In genomic region chr12:84362872-84363271, GRCm38 (mm10) we compare ENCODE assay signal across 7 mouse cellular contexts. TPM values are rescaled to one million over a fixed set of nuclear protein-coding genes. Genes with fewer than 3 reads are reported as not detected.
DNase-seq lines count a peak whose midpoint lies in the region; ATAC-seq and TF ChIP-seq lines count a peak whose summit lies in the region.

No protein-coding gene starts in this region.

- TF ChIP-seq POLR2A in embryonic fibroblast, embryonic 13.5 days (IDR thresholded peaks at IDR 0.05; ENCODE audit: low read depth, low read length) = no peak

- TF ChIP-seq CTCF in lung, embryonic 14.5 days (IDR thresholded peaks at IDR 0.05; ENCODE audit: low read depth) = no peak
- TF ChIP-seq CTCF in embryonic fibroblast, embryonic 13.5 days (IDR thresholded peaks at IDR 0.05; ENCODE audit: borderline replicate concordance, insufficient read depth, low read length) = no peak

- no peak for ATAC-seq in lung, embryonic 14.5 days (ENCODE audit: insufficient read depth)
- no peak for ATAC-seq in limb, embryonic 11.5 days (ENCODE audit: insufficient number of reproducible peaks, low FRiP score, low TSS enrichment, low read depth)
- no peak for ATAC-seq in stomach, embryonic 14.5 days (ENCODE audit: insufficient number of reproducible peaks, insufficient read depth, low FRiP score, low read depth)

- H3K36me3 ChIP-seq in lung, embryonic 14.5 days (ENCODE audit: insufficient read depth) = peaks cover 11% of the 10 kb centered on the region
- H3K36me3 ChIP-seq in limb, embryonic 11.5 days (ENCODE audit: control insufficient read depth, insufficient read depth, low read length) = no peaks in the 10 kb centered on the region; the same call in 1 of the 2 replicates
- H3K36me3 ChIP-seq in stomach, embryonic 14.5 days (ENCODE audit: control insufficient read depth, insufficient read depth, low read length) = peaks cover 8% of the 10 kb centered on the region

- no peak for DNase-seq in lung, embryonic 14.5 days
- no peak for DNase-seq in lung, postnatal 4 days
- no peak for DNase-seq in limb, embryonic 11.5 days (ENCODE audit: low spot score)
- DNase-seq in layer of hippocampus, postnatal 36 days = no peak
- no peak for DNase-seq in cerebellum, postnatal 25 days

- peak overlapping the region; percentile 80 for H3K4me2 ChIP-seq in lung, embryonic 14.5 days
- H3K4me2 ChIP-seq in limb, embryonic 11.5 days (ENCODE audit: low read depth, severe bottlenecking) = peak overlapping the region; percentile 87
- H3K4me2 ChIP-seq in stomach, embryonic 14.5 days (replicated peaks; ENCODE audit: low read depth, low read length) = peak overlapping the region; percentile 84

- no peak overlapping the region for H3K27ac ChIP-seq in lung, embryonic 14.5 days (ENCODE audit: low read depth)
- no peak overlapping the region for H3K27ac ChIP-seq in embryonic fibroblast, embryonic 13.5 days (ENCODE audit: insufficient read depth, low read length)
- no peak overlapping the region for H3K27ac ChIP-seq in limb, embryonic 11.5 days (replicated peaks; ENCODE audit: low read depth, low read length)
- no peak overlapping the region for H3K27ac ChIP-seq in stomach, embryonic 14.5 days (ENCODE audit: low read length)

- H3K4me1 ChIP-seq in lung, embryonic 14.5 days (ENCODE audit: insufficient read depth) = peaks cover 11% of the 10 kb centered on the region
- peaks cover 3% of the 10 kb centered on the region; the same call in 1 of the 2 replicates for H3K4me1 ChIP-seq in embryonic fibroblast, embryonic 13.5 days (ENCODE audit: control insufficient read depth, insufficient read depth, low read length)
- H3K4me1 ChIP-seq in limb, embryonic 11.5 days (ENCODE audit: control insufficient read depth, insufficient read depth, low read length) = peaks cover 5% of the 10 kb centered on the region; the same call in 1 of the 2 replicates
- peaks cover 9% of the 10 kb centered on the region for H3K4me1 ChIP-seq in stomach, embryonic 14.5 days (ENCODE audit: control insufficient read depth, insufficient read depth, low read length)

- no peaks in the 10 kb centered on the region for H3K27me3 ChIP-seq in lung, embryonic 14.5 days (ENCODE audit: insufficient read depth, low read length)
- H3K27me3 ChIP-seq in limb, embryonic 11.5 days (ENCODE audit: control insufficient read depth, insufficient read depth, low read length) = no peaks in the 10 kb centered on the region
- H3K27me3 ChIP-seq in stomach, embryonic 14.5 days (ENCODE audit: control insufficient read depth, insufficient read depth, low read length) = no peaks in the 10 kb centered on the region

- WGBS in lung, embryonic 14.5 days = 21% methylated on average over 2 of the region's 2 CpGs
- 52% methylated on average over 2 of the region's 2 CpGs for WGBS in limb, embryonic 11.5 days
- WGBS in stomach, embryonic 14.5 days = 33% methylated on average over 2 of the region's 2 CpGs

- H3K4me3 ChIP-seq in lung, embryonic 14.5 days (ENCODE audit: low read depth, low read length) = peak overlapping the region; percentile 96
- 0 out of 2 replicates have a peak overlapping the region, but pooled peaks have one; percentile 99 for H3K4me3 ChIP-seq in embryonic fibroblast, embryonic 13.5 days (ENCODE audit: insufficient read depth, low read length)
- H3K4me3 ChIP-seq in limb, embryonic 11.5 days (ENCODE audit: low read depth, low read length) = peak overlapping the region; percentile 77
- H3K4me3 ChIP-seq in stomach, embryonic 14.5 days (ENCODE audit: low read depth, low read length) = peak overlapping the region; percentile 99

- no peaks in the 10 kb centered on the region for H3K9me3 ChIP-seq in lung, embryonic 14.5 days (ENCODE audit: low read depth, low read length)
- H3K9me3 ChIP-seq in limb, embryonic 11.5 days (ENCODE audit: control insufficient read depth, low read length) = no peaks in the 10 kb centered on the region
- H3K9me3 ChIP-seq in stomach, embryonic 14.5 days (ENCODE audit: control insufficient read depth, low read depth, low read length) = no peaks in the 10 kb centered on the region

- 0 out of 2 replicates have a peak overlapping the region, but pooled peaks have one; percentile 86 for H3K9ac ChIP-seq in lung, embryonic 14.5 days
- peak overlapping the region; percentile 34; the same call in 1 of the 2 replicates for H3K9ac ChIP-seq in limb, embryonic 11.5 days (ENCODE audit: low read length)
- H3K9ac ChIP-seq in stomach, embryonic 14.5 days (replicated peaks; ENCODE audit: low read depth, low read length) = no peak overlapping the region

RNA-seq across cellular contexts. Expression of gene Fam161b, which starts 1.2 kb away (rescaled TPM):
- 3.0 and 3.5 TPM in 2 replicates for polyA plus RNA-seq in lung, embryonic 14.5 days (2014; fragmentation: Nextera tagmentation; extraction: Ambion mirVana)
- polyA plus RNA-seq in embryonic fibroblast, embryonic 13.5 days (2011; ENCODE audit: insufficient read length, low read depth, missing spikeins) = 0.61 and 0.94 TPM in 2 replicates
- 3.3 and 4.0 TPM in 2 replicates for polyA plus RNA-seq in limb, embryonic 11.5 days (2014; fragmentation: Nextera tagmentation; extraction: Ambion mirVana)
- 2.7 and 3.4 TPM in 2 replicates for polyA plus RNA-seq in stomach, embryonic 14.5 days (2014; fragmentation: Nextera tagmentation; extraction: Ambion mirVana)
- 10 to 100 TPM; 11.1 to 12.1 TPM for total RNA-seq in layer of hippocampus, postnatal 36 days (2021)

RNA-seq across cellular contexts. Expression of gene Coq6, which starts 1.4 kb away (rescaled TPM):
- 45.8 and 51.1 TPM in 2 replicates for polyA plus RNA-seq in lung, embryonic 14.5 days (2014; fragmentation: Nextera tagmentation; extraction: Ambion mirVana)
- 18.7 and 21.9 TPM in 2 replicates for polyA plus RNA-seq in embryonic fibroblast, embryonic 13.5 days (2011; ENCODE audit: insufficient read length, low read depth, missing spikeins)
- polyA plus RNA-seq in limb, embryonic 11.5 days (2014; fragmentation: Nextera tagmentation; extraction: Ambion mirVana) = 40.5 and 46.0 TPM in 2 replicates
- 52.6 and 52.7 TPM in 2 replicates for polyA plus RNA-seq in stomach, embryonic 14.5 days (2014; fragmentation: Nextera tagmentation; extraction: Ambion mirVana)
- 10 to 100 TPM; 24.6 to 25.3 TPM for total RNA-seq in layer of hippocampus, postnatal 36 days (2021)

RNA-seq across cellular contexts. Expression of gene Entpd5, which starts 46.0 kb away (rescaled TPM):
- 15.4 and 18.0 TPM in 2 replicates for polyA plus RNA-seq in lung, embryonic 14.5 days (2014; fragmentation: Nextera tagmentation; extraction: Ambion mirVana)
- polyA plus RNA-seq in embryonic fibroblast, embryonic 13.5 days (2011; ENCODE audit: insufficient read length, low read depth, missing spikeins) = 13.7 and 14.6 TPM in 2 replicates
- 8.6 and 9.7 TPM in 2 replicates for polyA plus RNA-seq in limb, embryonic 11.5 days (2014; fragmentation: Nextera tagmentation; extraction: Ambion mirVana)
- polyA plus RNA-seq in stomach, embryonic 14.5 days (2014; fragmentation: Nextera tagmentation; extraction: Ambion mirVana) = 15.0 and 15.8 TPM in 2 replicates
- total RNA-seq in layer of hippocampus, postnatal 36 days (2021) = 10 to 100 TPM; 22.9 to 25.2 TPM

RNA-seq across cellular contexts. Expression of gene Bbof1, which starts 46.0 kb away (rescaled TPM):
- polyA plus RNA-seq in lung, embryonic 14.5 days (2014; fragmentation: Nextera tagmentation; extraction: Ambion mirVana) = 0.96 and 1.5 TPM in 2 replicates
- polyA plus RNA-seq in embryonic fibroblast, embryonic 13.5 days (2011; ENCODE audit: insufficient read length, low read depth, missing spikeins) = 0.22 and 0.95 TPM in 2 replicates
- polyA plus RNA-seq in limb, embryonic 11.5 days (2014; fragmentation: Nextera tagmentation; extraction: Ambion mirVana) = 0.48 and 0.61 TPM in 2 replicates
- polyA plus RNA-seq in stomach, embryonic 14.5 days (2014; fragmentation: Nextera tagmentation; extraction: Ambion mirVana) = 1.00 and 1.5 TPM in 2 replicates
- 10 to 100 TPM; 12.4 to 12.5 TPM for total RNA-seq in layer of hippocampus, postnatal 36 days (2021)

RNA-seq across cellular contexts. Expression of gene Zfp410, which starts 46.2 kb away (rescaled TPM):
- polyA plus RNA-seq in lung, embryonic 14.5 days (2014; fragmentation: Nextera tagmentation; extraction: Ambion mirVana) = 81.3 and 82.7 TPM in 2 replicates
- polyA plus RNA-seq in embryonic fibroblast, embryonic 13.5 days (2011; ENCODE audit: insufficient read length, low read depth, missing spikeins) = 39.1 and 46.0 TPM in 2 replicates
- 111 and 125 TPM in 2 replicates for polyA plus RNA-seq in limb, embryonic 11.5 days (2014; fragmentation: Nextera tagmentation; extraction: Ambion mirVana)
- polyA plus RNA-seq in stomach, embryonic 14.5 days (2014; fragmentation: Nextera tagmentation; extraction: Ambion mirVana) = 76.9 and 77.0 TPM in 2 replicates
- 10 to 100 TPM; 38.5 to 42.4 TPM for total RNA-seq in layer of hippocampus, postnatal 36 days (2021)
